8 mouse cellular contexts compared by ENCODE assay signal in the genomic region with DNA sequence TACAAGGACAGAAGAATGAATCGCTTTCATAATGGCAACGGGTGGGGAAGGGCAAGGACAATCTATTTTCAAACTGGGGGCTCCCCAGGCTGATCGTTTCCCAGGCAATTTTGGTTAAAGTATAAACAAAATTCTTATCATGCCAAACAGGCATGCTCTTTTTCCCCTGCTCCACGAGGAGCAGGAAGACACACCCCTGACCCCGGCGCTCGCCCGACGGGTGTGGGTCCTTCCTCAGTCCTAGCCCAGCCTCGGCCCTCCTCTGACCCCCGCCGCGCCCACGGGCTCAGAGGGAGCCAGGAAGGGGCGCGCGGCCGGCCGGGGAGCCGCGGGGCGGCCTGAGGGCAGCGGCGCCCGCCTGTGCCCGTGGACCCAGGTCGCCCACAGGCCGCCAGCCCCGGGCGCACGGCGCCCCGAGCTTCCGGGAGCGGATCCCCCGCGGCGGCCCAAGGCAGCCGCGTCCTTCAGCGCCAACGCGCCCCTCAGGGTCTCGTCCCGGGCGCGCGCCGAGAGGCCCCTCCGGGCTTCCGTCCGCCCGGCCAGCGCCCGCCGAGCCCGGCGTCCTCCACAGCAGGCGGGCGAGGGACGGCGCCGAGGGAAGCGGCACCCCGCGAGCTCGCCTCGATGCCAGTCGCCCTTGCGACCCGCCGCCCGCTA. TPM values are rescaled to one million over a fixed set of nuclear protein-coding genes. Genes with fewer than 3 reads are reported as not detected.
DNase-seq lines count a peak whose midpoint lies in the region; ATAC-seq and TF ChIP-seq lines count a peak whose summit lies in the region.

No protein-coding gene starts in this region.

- peak; percentile 49 to 51 for DNase-seq in right cerebral cortex, postnatal 10 days (ENCODE audit: low spot score in 2 of 2)
- no peak for DNase-seq in right cerebral cortex, adult 18-20 months
- DNase-seq in cerebellum, postnatal 10 days, result peak; percentile 68 to 74
- DNase-seq in gastrocnemius, postnatal 10 days, result peak; percentile 53
- DNase-seq in liver, adult 2 months (ENCODE audit: extremely low read depth, low read depth, low spot score), result peak; percentile 72
- DNase-seq in B cell, adult 2 months, result no peak

- H3K27ac ChIP-seq in hindbrain, embryonic 15.5 days (replicated peaks), result peak overlapping the region; percentile 88
- peak overlapping the region; percentile 84 for H3K27ac ChIP-seq in liver, adult 2 months (replicated peaks; ENCODE audit: insufficient read depth, low read depth, low read length)
- H3K27ac ChIP-seq in midbrain, embryonic 15.5 days, result peak overlapping the region; percentile 91

- peaks cover 19% of the 10 kb centered on the region; the same call in 1 of the 2 replicates for H3K79me2 ChIP-seq in liver, adult 2 months (ENCODE audit: control insufficient read depth, insufficient read depth, low read length)

- ATAC-seq in hindbrain, embryonic 15.5 days (ENCODE audit: low FRiP score, low read depth), result peak; percentile 87
- ATAC-seq in midbrain, embryonic 15.5 days (replicated peaks), result peak; percentile 84

- H3K27me3 ChIP-seq in hindbrain, embryonic 15.5 days, result no peaks in the 10 kb centered on the region
- H3K27me3 ChIP-seq in liver, adult 2 months (ENCODE audit: control insufficient read depth, insufficient read depth, low read length), result no peaks in the 10 kb centered on the region
- H3K27me3 ChIP-seq in midbrain, embryonic 15.5 days (replicated peaks), result no peaks in the 10 kb centered on the region

- H3K4me3 ChIP-seq in hindbrain, embryonic 15.5 days, result peak overlapping the region; percentile 88
- peak overlapping the region; percentile 91 for H3K4me3 ChIP-seq in liver, adult 2 months (ENCODE audit: insufficient read depth, low read depth, low read length)
- H3K4me3 ChIP-seq in midbrain, embryonic 15.5 days, result peak overlapping the region; percentile 88

- no peaks in the 10 kb centered on the region for H3K9me3 ChIP-seq in hindbrain, embryonic 15.5 days
- H3K9me3 ChIP-seq in midbrain, embryonic 15.5 days, result no peaks in the 10 kb centered on the region

- H3K4me2 ChIP-seq in hindbrain, embryonic 15.5 days, result peak overlapping the region; percentile 54
- peak overlapping the region; percentile 71 for H3K4me2 ChIP-seq in midbrain, embryonic 15.5 days

- H3K4me1 ChIP-seq in hindbrain, embryonic 15.5 days (replicated peaks), result peaks cover 18% of the 10 kb centered on the region
- peaks cover 5% of the 10 kb centered on the region for H3K4me1 ChIP-seq in liver, adult 2 months (ENCODE audit: control insufficient read depth, insufficient read depth, low read length)
- H3K4me1 ChIP-seq in midbrain, embryonic 15.5 days, result peaks cover 13% of the 10 kb centered on the region

- under 1% methylated on average over 54 of the region's 73 CpGs for WGBS in hindbrain, embryonic 15.5 days
- WGBS in liver, adult 2 months, result under 1% methylated on average over 72 of the region's 73 CpGs
- under 1% methylated on average over 70 of the region's 73 CpGs for WGBS in midbrain, embryonic 15.5 days

- TF ChIP-seq CTCF in liver, adult 2 months (IDR thresholded peaks at IDR 0.05; ENCODE audit: low read depth, low read length), result no peak

- H3K36me3 ChIP-seq in hindbrain, embryonic 15.5 days, result no peaks in the 10 kb centered on the region
- peaks cover 4% of the 10 kb centered on the region; the same call in 1 of the 2 replicates for H3K36me3 ChIP-seq in liver, adult 2 months (ENCODE audit: control insufficient read depth, insufficient read depth, low read length)
- H3K36me3 ChIP-seq in midbrain, embryonic 15.5 days (replicated peaks), result no peaks in the 10 kb centered on the region

- TF ChIP-seq POLR2A in liver, adult 2 months (IDR thresholded peaks at IDR 0.05; ENCODE audit: extremely low read depth, insufficient read depth, low read length), result no peak

- H3K9ac ChIP-seq in hindbrain, embryonic 15.5 days, result peak overlapping the region; percentile 87
- peak overlapping the region; percentile 99 for H3K9ac ChIP-seq in liver, adult 2 months (ENCODE audit: low read depth, low read length)
- H3K9ac ChIP-seq in midbrain, embryonic 15.5 days, result peak overlapping the region; percentile 89

RNA-seq across cellular contexts. Expression of gene 4931406P16Rik, which starts 0.4 kb away (rescaled TPM):
- total RNA-seq in gastrocnemius, postnatal 10 days (2021), result 10 to 100 TPM; 51.2 to 64.1 TPM
- 32.2 and 33.3 TPM in 2 replicates for polyA plus RNA-seq in hindbrain, embryonic 15.5 days (2015; fragmentation: Nextera tagmentation; extraction: Ambion mirVana)
- total RNA-seq in liver, adult 2 months (2014; rRNA removed), result 11.7 and 12.6 TPM in 2 replicates
- 6.9 and 10.1 TPM in 2 replicates for polyA plus RNA-seq in liver, adult 2 months (2012; rRNA removed)
- polyA plus RNA-seq in midbrain, embryonic 15.5 days (2015; fragmentation: Nextera tagmentation; extraction: Ambion mirVana), result 32.5 and 32.6 TPM in 2 replicates

Comparison
In these comparisons a context has a peak if more than half of its experiments do, and no peak if none do; other contexts are left out.
1. DNase-seq: peak in right cerebral cortex, postnatal 10 days (2 of 2), cerebellum, postnatal 10 days (2 of 2), gastrocnemius, postnatal 10 days (single experiment) and liver, adult 2 months (single experiment); none in right cerebral cortex, adult 18-20 months (single experiment) and B cell, adult 2 months (0 of 2).
2. Peak in every context shown above with its lines, with median percentiles within 50 percentile points of each other: H3K27ac ChIP-seq, H3K4me3 ChIP-seq and H3K9ac ChIP-seq.